Mouse (Mus musculus): ENCODE measurements around the gene Setd1a. TPM values are rescaled to one million over a fixed set of nuclear protein-coding genes. Genes with fewer than 3 reads are reported as not detected.
"Not testable (repeated sequence)": the region's sequence is repeated elsewhere in the genome, so short reads cannot be mapped to it uniquely, and the experiment has no call there.

Gene Setd1a
- polyA plus RNA-seq, 1 experiment from 2014 or later, result 25.9 TPM

GRCm38 (mm10) chr7:127820836-127821509 is 44.5 kb downstream of the Setd1a start:
- no peak for ATAC-seq (replicated peaks; ENCODE audit: low FRiP score)
- Histone ChIP-seq H3K4me2 (no peak overlapping the region), H3K4me1 (peaks cover 45% of the 10 kb centered on the region), H3K9me3 (replicated peaks) (no peaks in the 10 kb centered on the region), H3K9ac (no peak overlapping the region), H3K27me3 (no peaks in the 10 kb centered on the region), H3K4me3 (replicated peaks) (no peak overlapping the region), H3K36me3 (no peaks in the 10 kb centered on the region), H3K27ac (peak overlapping the region; percentile 74)
- 48% methylated on average over 13 of the region's 13 CpGs for WGBS

GRCm38 (mm10) chr7:127822494-127822893 is 46.0 kb downstream of the Setd1a start:
- H3K36me3 ChIP-seq, result no peaks in the 10 kb centered on the region
- no peaks in the 10 kb centered on the region for H3K27me3 ChIP-seq
- no peak overlapping the region for H3K4me2 ChIP-seq
- no peak overlapping the region for H3K4me3 ChIP-seq (replicated peaks)
- peaks cover 38% of the 10 kb centered on the region for H3K4me1 ChIP-seq
- no peak overlapping the region for H3K9ac ChIP-seq
- WGBS, result 82% methylated on average over 3 of the region's 3 CpGs
- H3K9me3 ChIP-seq (replicated peaks), result no peaks in the 10 kb centered on the region
- ATAC-seq (replicated peaks; ENCODE audit: low FRiP score), result no peak
- H3K27ac ChIP-seq, result no peak overlapping the region

GRCm38 (mm10) chr7:127823236-127824171 is 47.0 kb downstream of the Setd1a start:
- Histone ChIP-seq H3K36me3 (no peaks in the 10 kb centered on the region), H3K9me3 (replicated peaks) (no peaks in the 10 kb centered on the region), H3K4me1 (peaks cover 38% of the 10 kb centered on the region), H3K4me2 (peak overlapping the region; percentile 89), H3K4me3 (replicated peaks) (peak overlapping the region; percentile 61), H3K27ac (0 out of 2 replicates have a peak overlapping the region, but pooled peaks have one; percentile 33), H3K9ac (peak overlapping the region; percentile 70), H3K27me3 (no peaks in the 10 kb centered on the region)
- WGBS, result 64% methylated on average over 11 of the region's 11 CpGs
- peak; percentile 41 for ATAC-seq (replicated peaks; ENCODE audit: low FRiP score)

GRCm38 (mm10) chr7:127824176-127824871 is 47.9 kb downstream of the Setd1a start, which contains the start of the genes Stx4a and Stx1b:
Gene Stx4a (plus strand): TSS chr7:127824294.
Gene Stx1b (minus strand): TSS chr7:127824549.
- Histone ChIP-seq H3K36me3 (no peaks in the 10 kb centered on the region), H3K27ac (0 out of 2 replicates have a peak within 1 kb of the TSS, but pooled peaks have one; percentile 33), H3K9ac (peak within 1 kb of the TSS; percentile 70), H3K4me2 (peak within 1 kb of the TSS; percentile 89), H3K9me3 (replicated peaks) (no peaks in the 10 kb centered on the region), H3K4me1 (peaks cover 38% of the 10 kb centered on the region), H3K4me3 (replicated peaks) (peak within 1 kb of the TSS; percentile 61), H3K27me3 (no peaks in the 10 kb centered on the region)
- ATAC-seq (replicated peaks; ENCODE audit: low FRiP score), result peak; percentile 68
- 3% methylated on average over 32 of the region's 38 CpGs for WGBS

GRCm38 (mm10) chr7:127835550-127835949 is 59.1 kb downstream of the Setd1a start:
- Histone ChIP-seq H3K9me3 (replicated peaks) (no peaks in the 10 kb centered on the region), H3K36me3 (no peaks in the 10 kb centered on the region), H3K4me2 (no peak overlapping the region), H3K27me3 (no peaks in the 10 kb centered on the region), H3K27ac (no peak overlapping the region), H3K4me1 (peaks cover 4% of the 10 kb centered on the region; the same call in 1 of the 2 replicates), H3K4me3 (replicated peaks) (no peak overlapping the region), H3K9ac (no peak overlapping the region)
- ATAC-seq (replicated peaks; ENCODE audit: low FRiP score), result no peak
- 81% methylated on average over 2 of the region's 2 CpGs for WGBS

- Histone ChIP-seq H3K27ac (no peak overlapping the region), H3K4me3 (replicated peaks) (no peak overlapping the region), H3K36me3 (no peaks in the 10 kb centered on the region), H3K9ac (no peak overlapping the region), H3K9me3 (replicated peaks) (no peaks in the 10 kb centered on the region), H3K27me3 (no peaks in the 10 kb centered on the region), H3K4me1 (peaks cover 13% of the 10 kb centered on the region), H3K4me2 (no peak overlapping the region)
- WGBS, result 89% methylated on average over 5 of the region's 5 CpGs
- ATAC-seq (replicated peaks; ENCODE audit: low FRiP score), result no peak
Observed at GRCm38 (mm10) chr7:127837473-127837872, 61.0 kb downstream of the Setd1a start.

- WGBS, result 72% methylated on average over 4 of the region's 4 CpGs
- H3K9me3 ChIP-seq (replicated peaks); H3K36me3 ChIP-seq; H3K4me2 ChIP-seq; ATAC-seq (replicated peaks; ENCODE audit: low FRiP score); H3K9ac ChIP-seq; H3K27ac ChIP-seq; H3K27me3 ChIP-seq; H3K4me3 ChIP-seq (replicated peaks): not testable (repeated sequence)
- H3K4me1 ChIP-seq, result peaks cover 17% of the 10 kb centered on the region
Observed at GRCm38 (mm10) chr7:127837878-127838277, 61.4 kb downstream of the Setd1a start.

- not testable (repeated sequence) for H3K4me2 ChIP-seq; H3K9ac ChIP-seq; H3K27ac ChIP-seq; H3K9me3 ChIP-seq (replicated peaks); ATAC-seq (replicated peaks; ENCODE audit: low FRiP score); H3K4me3 ChIP-seq (replicated peaks); H3K27me3 ChIP-seq
- Histone ChIP-seq H3K4me1 (peaks cover 19% of the 10 kb centered on the region), H3K36me3 (peaks cover 21% of the 10 kb centered on the region)
- WGBS, result 78% methylated on average over 2 of the region's 2 CpGs
Observed at GRCm38 (mm10) chr7:127840031-127840430, 63.6 kb downstream of the Setd1a start.

GRCm38 (mm10) chr7:127840886-127841285 is 64.4 kb downstream of the Setd1a start:
- Histone ChIP-seq H3K4me3 (replicated peaks) (peak overlapping the region; percentile 86), H3K27me3 (no peaks in the 10 kb centered on the region), H3K4me2 (peak overlapping the region; percentile 92), H3K9ac (peak overlapping the region; percentile 79), H3K4me1 (peaks cover 19% of the 10 kb centered on the region), H3K9me3 (replicated peaks) (no peaks in the 10 kb centered on the region), H3K36me3 (peaks cover 27% of the 10 kb centered on the region), H3K27ac (peak overlapping the region; percentile 93)
- under 1% methylated on average over 15 of the region's 15 CpGs for WGBS
- peak; percentile 22; the same call in 1 of the 2 replicates for ATAC-seq (replicated peaks; ENCODE audit: low FRiP score)

- H3K27me3 ChIP-seq, result no peaks in the 10 kb centered on the region
- H3K27ac ChIP-seq, result peak overlapping the region; percentile 93
- H3K4me3 ChIP-seq (replicated peaks), result peak overlapping the region; percentile 86
- H3K9me3 ChIP-seq (replicated peaks), result no peaks in the 10 kb centered on the region
- peaks cover 33% of the 10 kb centered on the region for H3K36me3 ChIP-seq
- peaks cover 19% of the 10 kb centered on the region for H3K4me1 ChIP-seq
- ATAC-seq (replicated peaks; ENCODE audit: low FRiP score), result peak; percentile 92
- H3K9ac ChIP-seq, result peak overlapping the region; percentile 79
- WGBS, result under 1% methylated on average over 46 of the region's 46 CpGs
- H3K4me2 ChIP-seq, result peak overlapping the region; percentile 92
Observed at GRCm38 (mm10) chr7:127841340-127842000, 65.0 kb downstream of the Setd1a start.

DNA sequence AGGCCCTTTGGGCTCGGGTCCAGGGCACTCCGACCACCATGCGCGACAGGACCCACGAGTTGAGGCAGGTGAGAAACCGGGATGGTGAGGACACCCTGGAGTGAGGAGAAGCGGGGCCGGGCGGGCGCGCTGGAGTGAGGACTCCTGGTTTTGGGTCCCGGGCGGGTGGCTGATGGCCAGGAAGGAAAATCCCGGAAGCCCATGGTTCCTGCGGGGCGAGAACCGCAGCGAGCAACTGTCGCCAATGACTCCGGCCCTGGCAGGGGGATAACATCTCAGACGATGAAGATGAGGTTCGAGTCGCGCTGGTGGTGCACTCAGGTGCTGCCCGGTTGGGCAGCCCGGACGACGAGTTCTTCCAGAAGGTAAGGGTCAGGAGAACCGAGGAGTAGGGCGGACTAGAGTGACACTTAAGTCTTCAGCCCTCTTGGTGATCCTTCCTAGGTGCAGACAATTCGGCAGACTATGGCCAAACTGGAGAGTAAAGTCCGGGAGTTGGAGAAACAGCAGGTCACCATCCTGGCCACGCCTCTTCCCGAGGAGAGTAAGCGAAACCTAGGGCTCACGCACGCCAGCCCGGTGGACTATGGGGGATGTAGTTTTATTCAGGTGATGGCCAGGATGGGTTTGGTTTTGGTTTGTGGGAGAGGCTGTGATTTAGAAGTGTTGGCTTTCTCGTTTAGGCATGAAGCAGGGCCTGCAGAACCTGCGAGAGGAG is 65.7 kb downstream of the Setd1a start:
- WGBS, result under 1% methylated on average over 40 of the region's 40 CpGs
- Histone ChIP-seq H3K9ac (peak overlapping the region; percentile 79), H3K4me3 (replicated peaks) (peak overlapping the region; percentile 86)

More for the DNA sequence above, 65.7 kb downstream of the Setd1a start:
- H3K27ac ChIP-seq, result peak overlapping the region; percentile 93
- H3K27me3 ChIP-seq, result no peaks in the 10 kb centered on the region
- peak overlapping the region; percentile 92 for H3K4me2 ChIP-seq
- peaks cover 19% of the 10 kb centered on the region for H3K4me1 ChIP-seq
- peak; percentile 75 for ATAC-seq (replicated peaks; ENCODE audit: low FRiP score)
- no peaks in the 10 kb centered on the region for H3K9me3 ChIP-seq (replicated peaks)
- peaks cover 40% of the 10 kb centered on the region for H3K36me3 ChIP-seq

Measured in kidney, embryonic 15.5 days (tissue).